Mouse (Mus musculus) testis, adult 2 months (tissue): ENCODE measurements at regions not wholly inside any gene's neighbourhood (a gene's known extent, or its start where the extent isn't known, plus 50 kb on each side); places are given as distances from the start of the nearest gene placed in this dataset.

Experiments
- H3K27ac ChIP-seq: fragments of 200-500 bp; 2 replicates; pipeline ENCODE4 v1.5.1; 2012; ENCODE audit warnings: low read depth, low read length; ENCODE audit not compliant: control insufficient read depth, insufficient read depth
- H3K27me3 ChIP-seq: fragments of 200-500 bp; 2 replicates; pipeline ENCODE4 v1.6.1; 2012; ENCODE audit warnings: mild to moderate bottlenecking, low read length, moderate library complexity; ENCODE audit not compliant: control insufficient read depth, insufficient read depth
- H3K36me3 ChIP-seq: fragments of 200-500 bp; 2 replicates; pipeline ENCODE4 v1.6.1; 2012; ENCODE audit warnings: mild to moderate bottlenecking, low read length; ENCODE audit not compliant: control insufficient read depth, insufficient read depth
- H3K4me1 ChIP-seq: fragments of 200-500 bp; 2 replicates; pipeline ENCODE4 v1.6.1; 2012; ENCODE audit warnings: low read length; ENCODE audit not compliant: control insufficient read depth, insufficient read depth
- H3K4me3 ChIP-seq: fragments of 200-500 bp; 2 replicates; pipeline ENCODE4 v1.5.1; 2012; ENCODE audit warnings: low read depth, mild to moderate bottlenecking, low read length, moderate library complexity, mixed read lengths; ENCODE audit not compliant: control insufficient read depth
- CTCF ChIP-seq: fragments of 200-500 bp; IDR thresholded peaks from 2 replicates; pipeline ENCODE4 v1.5.1; 2012; ENCODE audit warnings: low read depth, mild to moderate bottlenecking, inconsistent platforms, low read length, moderate library complexity; ENCODE audit not compliant: control insufficient read depth, insufficient read depth, insufficient replicate concordance
- POLR2A ChIP-seq: fragments of 200-500 bp; IDR thresholded peaks from 2 replicates; pipeline ENCODE4 v1.6.1; 2012; ENCODE audit warnings: low read depth, mild to moderate bottlenecking, inconsistent platforms, low read length, moderate library complexity; ENCODE audit not compliant: control insufficient read depth

DNA sequence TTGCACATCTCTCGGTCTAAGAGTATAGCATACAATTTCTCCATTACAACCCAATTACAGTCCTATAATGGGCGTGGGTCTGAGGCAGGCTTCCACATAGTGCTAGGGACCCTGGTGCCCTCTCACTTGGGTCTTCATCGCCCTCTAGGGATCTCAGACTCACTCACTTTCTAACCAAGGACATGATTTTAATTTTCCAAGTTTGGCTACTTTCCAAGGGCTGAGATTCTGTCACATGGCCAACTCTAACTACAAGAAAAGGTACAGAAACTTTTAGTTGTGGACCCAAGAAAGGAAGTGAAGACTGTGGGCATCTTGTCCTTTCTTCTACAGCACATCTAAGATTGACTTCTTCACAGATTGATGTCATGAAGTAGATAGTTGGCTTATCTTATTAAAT is 235.1 kb downstream of the Snx10 start:
- H3K27me3 ChIP-seq, result no peaks in the 10 kb centered on the region
- no peaks in the 10 kb centered on the region for H3K36me3 ChIP-seq
- H3K4me3 ChIP-seq, result no peak overlapping the region
- no peak for TF ChIP-seq POLR2A
- no peaks in the 10 kb centered on the region for H3K4me1 ChIP-seq
- no peak overlapping the region for H3K27ac ChIP-seq

GRCm38 (mm10) chr6:51760372-51760771 is 236.7 kb downstream of the Snx10 start:
- Histone ChIP-seq H3K4me1 (no peaks in the 10 kb centered on the region), H3K27ac (no peak overlapping the region), H3K4me3 (no peak overlapping the region), H3K27me3 (no peaks in the 10 kb centered on the region), H3K36me3 (no peaks in the 10 kb centered on the region)
- no peak for TF ChIP-seq CTCF
- no peak for TF ChIP-seq POLR2A

DNA sequence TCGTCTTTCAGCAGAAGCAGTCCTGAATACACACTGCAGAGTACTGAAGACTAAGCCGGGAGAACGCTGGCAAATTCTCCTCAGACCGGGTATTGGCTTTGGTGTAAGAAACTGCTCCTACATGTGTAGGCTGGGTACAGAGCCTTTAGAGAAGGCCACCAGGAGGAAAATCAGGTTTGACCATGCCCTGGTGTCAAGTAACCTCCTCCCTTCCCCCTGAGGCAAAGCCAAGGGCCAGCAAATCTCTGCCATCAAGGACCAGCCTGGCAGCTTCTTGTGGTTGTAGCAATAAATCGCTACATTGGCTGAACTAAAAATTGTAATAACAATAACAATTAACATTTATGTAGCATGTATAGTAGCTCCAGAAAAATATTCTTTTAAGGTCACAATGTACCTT is 237.8 kb downstream of the Snx10 start:
- no peaks in the 10 kb centered on the region for H3K27me3 ChIP-seq
- H3K27ac ChIP-seq, result no peak overlapping the region
- H3K4me1 ChIP-seq, result no peaks in the 10 kb centered on the region
- H3K36me3 ChIP-seq, result no peaks in the 10 kb centered on the region
- H3K4me3 ChIP-seq, result no peak overlapping the region
- TF ChIP-seq CTCF (no peak), POLR2A (no peak)

- no peaks in the 10 kb centered on the region; the same call in 1 of the 2 replicates for H3K4me1 ChIP-seq
- TF ChIP-seq POLR2A (no peak), CTCF (no peak)
- no peaks in the 10 kb centered on the region for H3K36me3 ChIP-seq
- H3K4me3 ChIP-seq, result no peak overlapping the region
- no peaks in the 10 kb centered on the region for H3K27me3 ChIP-seq
- no peak overlapping the region for H3K27ac ChIP-seq
Measured at GRCm38 (mm10) chr6:51766482-51766881, 242.8 kb downstream of the Snx10 start.

DNA sequence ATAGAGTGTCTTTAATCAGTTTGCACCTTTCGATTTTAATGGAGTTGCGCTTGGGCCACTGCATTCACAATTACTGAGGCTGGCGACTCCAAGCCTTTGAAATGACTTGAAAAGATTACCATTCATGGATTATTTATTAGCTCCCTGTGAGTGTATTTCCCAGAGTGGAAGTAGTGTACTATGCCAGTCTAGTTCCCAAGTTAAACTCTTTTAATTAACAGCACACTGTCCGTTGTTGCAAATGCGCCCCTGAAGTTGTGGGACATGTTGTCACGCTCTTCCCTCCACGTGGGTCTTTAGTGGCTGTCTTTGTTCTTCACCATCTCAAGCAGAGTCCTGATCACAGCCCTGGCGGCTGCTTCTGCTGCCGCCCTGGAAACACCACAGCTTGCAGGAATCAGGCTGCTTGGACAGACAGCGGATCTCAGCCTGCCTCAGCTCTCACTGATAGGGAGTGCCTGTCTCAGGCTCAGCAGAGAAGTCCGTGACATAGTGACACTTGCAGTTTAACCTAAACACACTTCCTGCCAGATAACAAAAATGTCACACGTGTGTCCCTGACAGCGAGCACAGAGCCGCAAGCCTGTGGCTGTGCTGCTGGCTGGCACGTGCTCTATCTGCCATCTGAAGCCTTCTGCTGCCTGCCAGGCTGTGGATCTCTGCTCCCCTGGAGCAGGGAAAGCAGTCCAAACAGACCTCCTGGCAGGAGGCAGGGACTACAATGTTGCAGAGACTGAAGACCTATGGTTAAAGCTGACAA is 244.1 kb downstream of the Snx10 start:
- H3K27me3 ChIP-seq, result no peaks in the 10 kb centered on the region
- H3K36me3 ChIP-seq, result no peaks in the 10 kb centered on the region
- TF ChIP-seq POLR2A (no peak), CTCF (no peak)
- H3K4me1 ChIP-seq, result no peaks in the 10 kb centered on the region; the same call in 1 of the 2 replicates
- no peak overlapping the region for H3K27ac ChIP-seq
- no peak overlapping the region for H3K4me3 ChIP-seq

DNA sequence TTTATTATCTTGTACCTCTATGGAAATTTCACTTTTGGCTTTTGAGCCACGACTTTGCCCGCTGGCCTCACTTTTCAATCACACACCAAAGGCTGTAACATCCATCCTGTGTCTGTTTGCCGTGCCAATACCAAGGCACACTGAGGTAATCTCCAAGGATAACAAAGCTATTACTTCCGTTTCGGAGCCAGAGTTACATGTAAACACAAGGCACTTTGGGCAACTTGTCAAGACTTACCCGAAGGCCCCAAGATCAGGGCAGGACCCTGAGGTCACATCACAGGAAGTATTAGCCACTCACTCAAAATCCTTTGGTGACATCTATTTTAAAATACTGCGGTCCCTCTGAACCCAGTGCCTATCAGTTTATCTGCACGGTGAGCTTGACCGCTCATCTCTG is 241.3 kb downstream of the Skap2 start:
- Histone ChIP-seq H3K4me1 (no peaks in the 10 kb centered on the region; the same call in 1 of the 2 replicates), H3K27ac (no peak overlapping the region), H3K36me3 (no peaks in the 10 kb centered on the region), H3K4me3 (no peak overlapping the region), H3K27me3 (no peaks in the 10 kb centered on the region)
- TF ChIP-seq CTCF (no peak), POLR2A (no peak)

- Histone ChIP-seq H3K4me1 (no peaks in the 10 kb centered on the region; the same call in 1 of the 2 replicates), H3K36me3 (no peaks in the 10 kb centered on the region), H3K27me3 (no peaks in the 10 kb centered on the region), H3K4me3 (no peak overlapping the region), H3K27ac (no peak overlapping the region)
- TF ChIP-seq CTCF (no peak), POLR2A (no peak)
Measured at GRCm38 (mm10) chr6:51771424-51771823, 240.9 kb downstream of the Skap2 start.

DNA sequence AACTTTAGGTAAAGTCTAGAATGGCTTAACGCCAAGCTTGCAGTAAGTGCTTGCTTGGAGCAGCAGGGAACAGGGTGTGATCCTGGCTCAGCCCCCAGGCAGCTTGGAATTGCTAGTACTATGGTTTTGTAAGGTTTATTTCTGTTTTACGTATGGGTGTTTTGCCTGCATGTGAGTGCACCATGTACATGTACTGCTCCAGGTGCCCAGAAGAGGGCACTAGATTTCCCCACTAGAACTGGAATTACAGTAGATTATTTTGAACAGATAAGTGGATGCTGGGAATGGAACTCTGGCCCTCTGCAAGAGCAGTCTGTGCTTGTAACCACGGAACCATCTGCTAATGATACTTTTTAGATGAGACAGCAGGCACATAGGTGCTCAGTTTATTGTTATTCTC is 237.6 kb downstream of the Skap2 start:
- H3K27ac ChIP-seq, result no peak overlapping the region
- TF ChIP-seq POLR2A (no peak), CTCF (no peak)

More for the DNA sequence above, 237.6 kb downstream of the Skap2 start:
- Histone ChIP-seq H3K4me1 (no peaks in the 10 kb centered on the region), H3K36me3 (no peaks in the 10 kb centered on the region), H3K27me3 (no peaks in the 10 kb centered on the region), H3K4me3 (no peak overlapping the region)
